Mouse (Mus musculus) embryonic facial prominence, embryonic 10.5 days (tissue): Measurements from ENCODE around the gene Emb. TPM values are rescaled to one million over a fixed set of nuclear protein-coding genes. Genes with fewer than 3 reads are reported as not detected.

ENCODE experiments used
- DNase-seq: peaks from one replicate; pipeline ENCODE4 v3.0.0-alpha.2; 2017; ENCODE audit warnings: low spot score
- H3K27ac ChIP-seq: fragments of 300-500 bp; sonication (generic); replicated peaks from 2 replicates; pipeline ENCODE4 v1.5.1; 2016; ENCODE audit warnings: mild to moderate bottlenecking
- H3K27me3 ChIP-seq: fragments of 300-500 bp; sonication (generic); replicated peaks from 2 replicates; pipeline ENCODE4 v1.6.1; 2016; ENCODE audit warnings: low read depth, mild to moderate bottlenecking; ENCODE audit not compliant: poor library complexity, severe bottlenecking
- H3K36me3 ChIP-seq: fragments of 300-500 bp; sonication (generic); replicated peaks from 2 replicates; pipeline ENCODE4 v1.6.1; 2016; ENCODE audit warnings: mild to moderate bottlenecking, moderate library complexity
- H3K4me1 ChIP-seq: fragments of 300-500 bp; sonication (generic); 2 replicates; pipeline ENCODE4 v1.6.1; 2016
- H3K4me3 ChIP-seq: fragments of 300-500 bp; sonication (generic); 2 replicates; pipeline ENCODE4 v1.5.1; 2016; ENCODE audit warnings: mild to moderate bottlenecking, moderate library complexity
- H3K9me3 ChIP-seq: fragments of 300-500 bp; sonication (generic); 2 replicates; pipeline ENCODE4 v1.6.1; 2016; ENCODE audit warnings: mild to moderate bottlenecking
- WGBS: fragments of 180-500 bp; shearing (Covaris S2); methylation state at CpG from one replicate; pipeline ENCODE4 v1.1.7; 2016; 5-methylcytosine and 5-hydroxymethylcytosine counted together
- polyA plus RNA-seq: library from polyadenylated mRNA; unstranded; fragments of >200 nt; fragmentation: Nextera tagmentation; extraction: Ambion mirVana; gene quantifications from 2 replicates; pipeline ENCODE4 v1.2.1, GENCODE M21; 2016

Emb gene
- polyA plus RNA-seq, 1 experiment from 2014 or later, result 49.2 TPM

DNA sequence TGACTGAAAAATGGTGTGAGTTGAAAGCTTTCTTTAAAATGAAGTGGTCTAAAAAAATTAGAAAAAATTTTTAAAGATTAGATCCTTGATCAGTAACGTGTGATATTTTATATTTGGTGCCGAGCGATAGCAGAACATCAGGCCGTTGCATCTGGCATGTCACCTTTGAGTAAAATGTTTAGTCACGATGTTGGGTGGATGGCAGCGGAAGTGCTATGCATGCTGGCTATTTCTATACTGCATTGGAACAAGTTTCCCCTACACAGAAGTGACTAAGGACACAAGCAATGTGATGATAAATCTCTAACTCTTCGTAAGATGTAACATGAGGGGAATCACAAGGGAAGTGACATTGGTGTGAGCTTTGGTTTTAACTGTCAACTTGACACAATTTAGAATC, 3.7 kb upstream of the Emb start:
- no peaks in the 10 kb centered on the region for H3K9me3 ChIP-seq
- H3K4me1 ChIP-seq, result peaks cover 5% of the 10 kb centered on the region; the same call in 1 of the 2 replicates
- 93% methylated on average over 7 of the region's 7 CpGs for WGBS
- H3K27ac ChIP-seq, result no peak overlapping the region
- H3K4me3 ChIP-seq, result no peak overlapping the region
- DNase-seq, result no peak
- no peaks in the 10 kb centered on the region for H3K36me3 ChIP-seq
- H3K27me3 ChIP-seq, result no peaks in the 10 kb centered on the region

DNA sequence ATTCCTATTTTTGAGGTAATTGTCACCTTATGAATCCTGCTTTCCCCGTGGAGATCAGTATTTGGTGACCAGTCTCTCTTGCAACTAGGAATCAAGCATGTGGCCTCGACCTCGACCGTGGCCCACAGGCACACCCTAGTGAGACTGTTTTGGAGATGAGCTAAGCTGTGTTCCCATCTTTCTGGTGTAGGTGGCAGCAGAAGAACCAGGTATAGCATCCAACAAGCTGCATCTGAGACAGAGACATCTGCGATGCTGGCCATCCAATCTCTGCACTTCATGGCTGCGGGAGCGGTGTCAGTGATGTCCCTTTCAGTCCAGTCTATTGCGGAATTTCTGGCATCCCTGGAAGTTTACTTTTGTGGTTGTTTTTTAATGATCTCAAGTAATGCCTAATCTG, 2.3 kb upstream of the Emb start:
- H3K27ac ChIP-seq, result no peak overlapping the region
- DNase-seq, result no peak
- no peaks in the 10 kb centered on the region for H3K9me3 ChIP-seq
- no peaks in the 10 kb centered on the region for H3K36me3 ChIP-seq
- peaks cover 6% of the 10 kb centered on the region; the same call in 1 of the 2 replicates for H3K4me1 ChIP-seq
- no peaks in the 10 kb centered on the region for H3K27me3 ChIP-seq
- WGBS, result 93% methylated on average over 8 of the region's 8 CpGs
- no peak overlapping the region for H3K4me3 ChIP-seq

DNA sequence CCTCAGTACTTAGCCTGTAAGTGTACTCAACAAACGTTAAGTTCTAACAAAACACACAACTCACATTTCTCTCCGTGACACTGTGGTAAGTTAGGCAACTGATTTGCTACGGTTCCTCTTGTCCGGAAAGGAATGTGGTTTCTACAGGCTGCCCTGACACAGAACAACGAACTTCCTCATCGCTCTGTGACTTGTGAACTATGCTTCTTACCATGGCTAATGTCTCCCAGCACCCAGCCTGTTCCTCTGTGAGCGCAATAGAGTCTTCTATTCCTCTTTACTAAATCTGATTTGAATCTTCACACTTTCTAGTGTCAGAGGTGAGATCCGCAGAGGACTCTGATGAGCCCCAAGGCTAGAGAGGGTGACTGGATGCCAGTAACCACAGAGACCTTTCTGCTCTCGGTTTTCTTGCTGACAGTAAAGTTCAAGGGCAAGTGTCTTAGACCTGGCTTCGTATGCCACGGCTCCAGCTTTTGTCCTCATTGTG, 3.1 kb downstream of the Emb start:
- Histone ChIP-seq H3K4me3 (no peak overlapping the region), H3K9me3 (no peaks in the 10 kb centered on the region), H3K4me1 (peaks cover 22% of the 10 kb centered on the region), H3K27ac (no peak overlapping the region; the same call in 1 of the 2 replicates), H3K27me3 (no peaks in the 10 kb centered on the region), H3K36me3 (no peaks in the 10 kb centered on the region)
- no peak for DNase-seq
- 35% methylated on average over 11 of the region's 11 CpGs for WGBS

DNA sequence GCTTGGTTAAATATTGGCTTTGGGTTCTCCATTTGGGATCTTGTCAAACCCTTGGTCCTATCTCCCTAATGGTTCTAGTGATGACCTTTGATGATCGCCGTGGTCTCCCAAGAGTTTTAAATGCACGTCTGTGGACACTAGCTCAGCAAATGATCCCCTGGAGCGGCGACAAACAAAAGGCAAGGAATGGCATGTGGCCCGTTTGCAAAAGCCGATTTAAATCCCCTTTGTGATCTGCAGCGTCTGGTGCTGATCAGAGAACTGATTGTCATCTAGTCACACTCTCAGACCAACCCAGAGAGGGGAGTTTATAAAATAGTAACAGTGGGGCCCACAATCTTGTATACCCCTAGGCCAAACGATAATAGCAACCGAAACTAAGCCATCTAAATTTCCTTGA, 7.1 kb downstream of the Emb start:
- Histone ChIP-seq H3K27me3 (no peaks in the 10 kb centered on the region), H3K27ac (0 out of 2 replicates have a peak overlapping the region, but pooled peaks have one; percentile 40), H3K36me3 (no peaks in the 10 kb centered on the region), H3K4me1 (peaks cover 40% of the 10 kb centered on the region), H3K9me3 (no peaks in the 10 kb centered on the region), H3K4me3 (no peak overlapping the region)
- 3% methylated on average over 10 of the region's 10 CpGs for WGBS
- DNase-seq, result peak; percentile 40

DNA sequence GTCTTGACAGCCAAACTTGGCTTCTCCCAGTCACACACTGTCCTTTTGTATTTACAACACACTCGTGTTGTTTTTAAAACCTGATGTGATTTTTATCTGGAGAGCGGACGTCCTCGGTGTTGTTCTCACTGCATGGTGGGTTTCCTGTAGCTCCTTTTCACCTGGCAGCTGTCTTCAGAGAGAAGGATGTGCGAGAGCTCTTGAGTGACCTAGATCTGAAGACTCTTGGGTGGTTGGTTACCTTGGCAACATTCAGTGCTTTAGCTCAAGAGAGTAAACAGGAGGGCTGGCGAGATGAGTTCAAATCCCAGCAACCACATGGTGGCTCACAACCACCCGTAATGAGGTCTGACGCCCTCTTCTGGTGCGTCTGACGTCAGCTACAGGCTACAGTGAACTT, 7.8 kb downstream of the Emb start:
- peaks cover 42% of the 10 kb centered on the region for H3K4me1 ChIP-seq
- WGBS, result 7% methylated on average over 10 of the region's 10 CpGs

DNA sequence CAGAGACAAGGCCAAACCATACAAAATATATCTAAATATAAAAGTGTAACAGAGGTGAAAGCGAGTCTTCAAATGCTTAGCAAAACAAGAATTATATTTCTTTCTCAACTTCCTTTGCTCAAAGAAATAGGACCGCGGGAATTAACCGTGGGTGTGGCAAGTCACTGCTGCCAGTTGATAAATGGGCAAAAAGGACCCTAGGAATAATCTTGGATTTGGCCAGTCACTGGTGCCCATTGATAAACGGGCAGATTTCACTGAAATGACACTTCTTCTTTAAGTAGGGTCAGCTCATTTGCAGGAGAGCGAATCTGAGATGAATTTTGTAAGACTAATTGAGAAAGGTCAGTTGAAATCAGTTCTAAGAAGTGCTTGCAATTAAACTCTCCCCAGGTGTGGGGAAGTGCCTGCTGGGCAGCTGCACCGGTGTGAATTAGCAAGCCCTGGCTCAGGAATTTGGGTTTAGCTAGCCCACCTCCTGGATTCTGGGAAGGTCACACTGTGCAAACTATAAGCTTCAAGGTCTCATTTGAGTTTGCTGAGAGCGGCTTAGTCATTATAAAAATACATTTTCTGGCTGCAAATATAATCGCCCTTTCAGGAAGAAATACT, 8.5 kb downstream of the Emb start:
- DNase-seq, result no peak
- peaks cover 41% of the 10 kb centered on the region for H3K4me1 ChIP-seq
- H3K36me3 ChIP-seq, result no peaks in the 10 kb centered on the region
- H3K4me3 ChIP-seq, result no peak overlapping the region
- H3K9me3 ChIP-seq, result no peaks in the 10 kb centered on the region
- 10% methylated on average over 9 of the region's 9 CpGs for WGBS
- no peak overlapping the region for H3K27ac ChIP-seq
- H3K27me3 ChIP-seq, result no peaks in the 10 kb centered on the region

More for the DNA sequence above, 7.8 kb downstream of the Emb start:
- DNase-seq, result no peak
- H3K4me3 ChIP-seq, result no peak overlapping the region
- no peak overlapping the region for H3K27ac ChIP-seq
- no peaks in the 10 kb centered on the region for H3K36me3 ChIP-seq
- H3K9me3 ChIP-seq, result no peaks in the 10 kb centered on the region
- no peaks in the 10 kb centered on the region for H3K27me3 ChIP-seq

DNA sequence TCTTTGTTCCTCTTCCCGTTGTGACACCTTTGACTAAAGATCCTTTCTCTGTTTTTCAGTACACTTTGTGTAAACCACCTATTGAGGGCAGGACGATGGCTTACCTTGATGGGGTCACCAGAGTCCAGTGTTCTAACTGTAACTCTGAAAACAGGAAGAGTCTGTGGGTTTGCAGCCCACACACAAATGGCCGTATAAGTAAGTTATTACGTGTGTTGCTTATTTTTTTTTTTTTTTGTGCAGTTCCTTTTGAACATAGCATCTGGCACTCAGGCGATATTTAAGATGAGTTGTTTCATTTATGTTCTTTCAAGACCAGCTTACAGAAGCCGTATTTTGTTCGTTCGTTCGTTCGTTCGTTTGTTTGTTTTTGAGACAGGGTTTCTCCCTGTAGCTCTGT, 9.3 kb downstream of the Emb start:
- Histone ChIP-seq H3K4me1 (peaks cover 49% of the 10 kb centered on the region), H3K27ac (no peak overlapping the region), H3K27me3 (no peaks in the 10 kb centered on the region), H3K36me3 (no peaks in the 10 kb centered on the region), H3K4me3 (no peak overlapping the region), H3K9me3 (no peaks in the 10 kb centered on the region)
- DNase-seq, result no peak
- WGBS, result 50% methylated on average over 11 of the region's 11 CpGs

DNA sequence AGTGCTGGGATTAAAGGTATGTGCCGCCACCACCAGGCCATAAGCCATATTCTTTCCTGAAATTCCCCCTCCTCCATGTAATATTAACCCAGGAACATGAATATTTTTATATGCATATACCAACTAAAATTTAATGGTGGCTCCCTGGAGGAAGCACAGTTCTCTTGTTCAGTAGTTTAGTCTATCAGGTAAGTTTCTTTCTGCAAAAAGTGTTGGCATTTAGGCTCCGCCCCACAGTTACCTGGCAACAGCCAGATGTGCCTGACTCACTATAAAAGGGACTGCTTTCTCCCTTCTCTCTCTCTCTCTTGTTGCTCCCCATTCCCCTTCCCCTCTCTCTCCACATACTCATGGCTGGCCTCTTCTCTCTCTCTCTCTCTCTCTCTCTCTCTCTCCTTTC, 9.8 kb downstream of the Emb start:
- no peaks in the 10 kb centered on the region for H3K9me3 ChIP-seq
- H3K4me3 ChIP-seq, result no peak overlapping the region
- H3K4me1 ChIP-seq, result peaks cover 51% of the 10 kb centered on the region
- WGBS, result 69% methylated on average over 2 of the region's 2 CpGs
- no peaks in the 10 kb centered on the region for H3K27me3 ChIP-seq
- H3K36me3 ChIP-seq, result no peaks in the 10 kb centered on the region
- no peak for DNase-seq
- no peak overlapping the region for H3K27ac ChIP-seq

DNA sequence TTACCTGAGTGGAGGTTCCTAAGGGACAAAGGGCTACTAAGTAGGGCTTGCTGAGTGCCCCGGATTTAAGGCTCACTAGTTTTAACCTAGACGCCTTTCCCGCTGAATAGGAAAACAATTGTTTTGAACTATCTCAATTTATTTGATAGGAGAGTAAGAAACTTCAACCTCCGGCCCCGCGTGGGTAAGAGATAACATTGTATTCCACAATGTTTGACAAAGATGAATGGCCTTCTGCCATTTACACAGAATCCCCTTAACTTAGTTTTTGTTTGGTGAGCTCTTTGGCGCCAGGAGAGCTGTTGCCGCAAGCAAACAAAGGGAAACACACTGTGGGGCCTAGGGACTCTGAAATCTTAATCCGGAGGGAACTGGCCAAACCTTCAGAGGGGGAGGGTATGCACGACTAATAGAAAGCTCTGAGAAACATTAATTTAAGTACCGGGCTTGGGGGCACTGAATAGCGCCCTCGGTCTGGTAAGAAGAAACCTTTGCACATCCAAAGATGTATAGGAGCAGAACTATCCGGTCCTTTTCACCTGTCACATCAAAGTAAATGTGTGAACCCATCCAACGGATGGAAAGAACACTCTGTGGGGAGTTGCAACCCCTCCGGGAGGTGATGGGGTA, 11.7 kb downstream of the Emb start:
- 4% methylated on average over 16 of the region's 16 CpGs for WGBS
- Histone ChIP-seq H3K9me3 (no peaks in the 10 kb centered on the region), H3K4me3 (peak overlapping the region; percentile 88), H3K27me3 (no peaks in the 10 kb centered on the region), H3K4me1 (peaks cover 51% of the 10 kb centered on the region), H3K36me3 (no peaks in the 10 kb centered on the region), H3K27ac (peak overlapping the region; percentile 97)
- DNase-seq, result no peak

DNA sequence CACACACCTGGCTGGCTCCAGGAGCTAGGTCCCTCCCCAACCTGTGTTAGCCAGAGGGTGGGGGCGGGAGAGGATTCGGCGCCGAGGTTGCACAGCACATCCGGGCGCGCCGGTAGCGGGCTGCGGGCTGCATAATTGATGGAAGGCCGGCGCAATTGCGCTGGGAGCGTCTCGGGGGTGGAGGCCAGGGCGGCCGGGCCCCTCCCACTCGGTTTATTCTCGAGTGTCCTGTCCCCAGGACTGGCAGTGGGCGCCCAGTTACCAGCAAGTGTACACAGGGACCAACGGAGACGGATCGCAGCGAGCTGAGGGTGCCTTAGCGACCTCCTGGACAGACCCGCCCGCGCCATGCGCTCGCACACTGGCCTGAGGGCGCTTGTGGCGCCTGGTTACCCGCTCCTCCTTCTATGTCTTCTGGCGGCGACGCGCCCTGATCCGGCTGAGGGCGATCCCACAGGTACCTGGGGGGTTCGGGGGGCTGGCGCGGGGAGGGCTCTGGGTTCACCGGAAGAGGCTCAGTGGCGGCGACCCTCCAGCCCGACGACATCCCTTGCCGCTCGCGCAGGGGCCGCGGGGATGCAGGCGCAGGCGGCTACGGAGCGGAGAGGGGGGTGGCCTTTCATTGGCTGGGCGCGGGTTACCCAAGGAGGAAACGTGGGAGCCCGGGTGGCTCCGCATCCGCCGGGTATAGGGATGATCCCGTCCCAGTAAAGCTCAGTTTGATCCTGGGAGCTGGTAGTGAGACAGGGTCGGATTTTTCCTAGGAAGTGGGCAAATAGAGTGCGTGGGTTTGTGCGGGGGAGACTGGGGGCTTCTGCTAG, 12.4 kb downstream of the Emb start, which contains the start of gene Gm17509:
TSS of gene Gm17509 (minus strand) at position 575 of the 821 bp plus-strand sequence.
- H3K36me3 ChIP-seq, result no peaks in the 10 kb centered on the region; the same call in 1 of the 2 replicates
- DNase-seq, result peak; percentile 84
- H3K4me1 ChIP-seq, result peaks cover 46% of the 10 kb centered on the region
- H3K4me3 ChIP-seq, result peak within 1 kb of the TSS; percentile 88
- H3K9me3 ChIP-seq, result no peaks in the 10 kb centered on the region
- H3K27me3 ChIP-seq, result no peaks in the 10 kb centered on the region
- H3K27ac ChIP-seq, result peak within 1 kb of the TSS; percentile 97
- WGBS, result under 1% methylated on average over 67 of the region's 67 CpGs

DNA sequence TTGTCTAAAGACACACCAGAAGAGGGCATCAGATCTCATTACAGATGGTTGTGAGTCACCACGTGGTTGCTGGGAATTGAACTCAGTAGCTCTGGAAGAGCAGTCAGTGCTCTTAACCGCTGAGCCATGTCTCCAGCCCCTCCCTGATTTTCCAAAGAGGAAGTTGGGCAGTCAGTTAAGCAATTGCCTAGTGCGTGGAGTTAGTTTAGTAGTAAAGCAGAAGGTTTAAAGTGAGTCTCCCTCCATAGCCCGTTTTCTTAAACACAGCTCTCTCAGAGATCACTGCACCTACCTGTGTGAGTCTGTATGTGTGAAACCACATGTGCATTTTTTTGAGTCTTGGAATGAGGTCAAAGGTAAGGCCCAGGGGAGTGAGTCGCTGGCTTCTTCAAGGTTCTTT, 14.8 kb downstream of the Emb start:
- no peak overlapping the region for H3K4me3 ChIP-seq
- H3K27me3 ChIP-seq, result no peaks in the 10 kb centered on the region
- DNase-seq, result no peak
- no peak overlapping the region for H3K27ac ChIP-seq
- H3K4me1 ChIP-seq, result peaks cover 28% of the 10 kb centered on the region
- H3K9me3 ChIP-seq, result no peaks in the 10 kb centered on the region
- 43% methylated on average over 5 of the region's 5 CpGs for WGBS
- H3K36me3 ChIP-seq, result no peaks in the 10 kb centered on the region; the same call in 1 of the 2 replicates

DNA sequence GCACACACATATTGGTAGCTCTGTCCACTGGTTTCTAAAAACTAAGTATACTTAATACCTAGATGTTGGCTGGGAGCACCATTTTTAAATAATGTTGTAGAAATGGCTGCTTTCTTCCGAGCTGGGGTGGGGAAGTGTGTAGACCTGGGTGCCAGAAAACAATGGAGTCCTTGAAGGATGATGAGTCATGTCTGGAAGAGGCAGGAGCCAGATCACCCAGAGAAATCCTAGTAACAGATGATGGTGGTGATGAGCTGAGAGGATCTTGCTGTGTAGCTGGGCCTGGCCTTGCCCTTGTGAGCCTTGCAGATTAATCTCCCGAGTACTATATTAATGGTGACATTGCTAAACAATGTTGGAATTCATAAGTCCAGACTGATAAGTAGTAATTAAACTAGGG, 16.6 kb downstream of the Emb start:
- peaks cover 22% of the 10 kb centered on the region for H3K4me1 ChIP-seq
- H3K27ac ChIP-seq, result no peak overlapping the region
- WGBS, result 72% methylated on average over 2 of the region's 2 CpGs
- H3K9me3 ChIP-seq, result no peaks in the 10 kb centered on the region
- no peaks in the 10 kb centered on the region; the same call in 1 of the 2 replicates for H3K36me3 ChIP-seq
- DNase-seq, result no peak
- H3K4me3 ChIP-seq, result no peak overlapping the region
- H3K27me3 ChIP-seq, result no peaks in the 10 kb centered on the region
